Mouse (Mus musculus): Measurements from ENCODE around the gene Lats2. TPM values are rescaled to one million over a fixed set of nuclear protein-coding genes. Genes with fewer than 3 reads are reported as not detected.

The Lats2 gene
- polyA plus RNA-seq, 1 experiment from 2014 or later, result 5.5 TPM

DNA sequence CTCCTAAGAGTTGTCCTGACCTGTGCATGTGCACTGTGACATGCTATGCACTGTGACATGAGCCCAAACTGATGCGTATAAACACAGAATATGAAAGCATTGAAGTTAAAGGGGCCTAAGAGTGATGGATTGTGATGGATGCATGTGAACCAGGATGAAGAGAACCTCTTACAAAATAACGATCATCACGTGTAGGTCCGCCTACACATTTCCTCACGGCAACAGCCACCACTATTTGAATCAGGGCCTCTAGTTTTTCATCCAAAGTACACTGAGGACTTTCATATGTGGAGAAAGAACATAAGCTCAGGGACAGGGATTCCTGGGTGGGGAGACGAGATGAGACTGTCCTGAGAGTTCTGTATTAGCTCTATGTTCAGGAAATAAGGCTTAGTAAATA, 47.1 kb downstream of the Lats2 start:
- Histone ChIP-seq H3K4me1 (replicated peaks) (peaks cover 66% of the 10 kb centered on the region), H3K27me3 (no peaks in the 10 kb centered on the region), H3K36me3 (replicated peaks) (0 out of 2 replicates have a peak, but pooled peaks cover 4% of the 10 kb centered on the region), H3K9ac (no peak overlapping the region), H3K4me3 (replicated peaks) (no peak overlapping the region), H3K27ac (replicated peaks) (0 out of 2 replicates have a peak overlapping the region, but pooled peaks have one; percentile 14), H3K4me2 (no peak overlapping the region), H3K9me3 (replicated peaks) (no peaks in the 10 kb centered on the region)
- ATAC-seq (ENCODE audit: insufficient read depth), result no peak
- WGBS (ENCODE audit: insufficient replicate concordance), result 79% methylated on average over 6 of the region's 6 CpGs

DNA sequence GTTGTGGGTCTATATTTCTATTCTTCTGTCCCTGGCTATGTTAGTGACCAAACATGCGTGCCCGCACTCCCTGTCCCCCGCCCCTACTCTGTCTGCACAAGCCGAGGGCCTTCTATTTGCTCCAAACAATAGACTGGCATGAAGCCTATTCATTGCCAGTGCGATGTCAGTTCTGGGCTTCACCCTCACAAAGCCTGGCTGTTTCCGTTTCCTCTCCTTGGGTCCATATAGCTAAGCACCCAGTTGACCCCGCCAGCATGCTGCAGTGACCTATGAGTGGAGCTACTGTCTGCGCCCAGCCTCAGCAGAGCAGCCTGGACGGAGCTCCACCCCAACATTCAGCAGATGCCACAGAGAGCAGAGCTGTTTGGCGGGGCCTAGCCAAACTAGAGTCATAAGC, 49.0 kb downstream of the Lats2 start:
- 71% methylated on average over 10 of the region's 10 CpGs for WGBS (ENCODE audit: insufficient replicate concordance)
- Histone ChIP-seq H3K36me3 (replicated peaks) (peaks cover 4% of the 10 kb centered on the region; the same call in 1 of the 2 replicates), H3K4me1 (replicated peaks) (peaks cover 62% of the 10 kb centered on the region), H3K9me3 (replicated peaks) (no peaks in the 10 kb centered on the region), H3K4me2 (no peak overlapping the region), H3K27ac (replicated peaks) (no peak overlapping the region), H3K27me3 (no peaks in the 10 kb centered on the region), H3K9ac (no peak overlapping the region), H3K4me3 (replicated peaks) (no peak overlapping the region)
- no peak for ATAC-seq (ENCODE audit: insufficient read depth)

- no peaks in the 10 kb centered on the region for H3K9me3 ChIP-seq (replicated peaks)
- peaks cover 4% of the 10 kb centered on the region; the same call in 1 of the 2 replicates for H3K36me3 ChIP-seq (replicated peaks)
- H3K4me2 ChIP-seq, result no peak overlapping the region
- H3K9ac ChIP-seq, result no peak overlapping the region
- H3K27me3 ChIP-seq, result no peaks in the 10 kb centered on the region
- H3K27ac ChIP-seq (replicated peaks), result no peak overlapping the region
- 77% methylated on average over 7 of the region's 7 CpGs for WGBS (ENCODE audit: insufficient replicate concordance)
- H3K4me3 ChIP-seq (replicated peaks), result no peak overlapping the region
- peaks cover 59% of the 10 kb centered on the region for H3K4me1 ChIP-seq (replicated peaks)
- ATAC-seq (ENCODE audit: insufficient read depth), result no peak
Observed at GRCm38 (mm10) chr14:57708580-57708979, 49.6 kb downstream of the Lats2 start.

GRCm38 (mm10) chr14:57707100-57707893, 50.9 kb downstream of the Lats2 start:
- 0 out of 2 replicates have a peak overlapping the region, but pooled peaks have one; percentile 5 for H3K27ac ChIP-seq (replicated peaks)
- H3K27me3 ChIP-seq, result no peaks in the 10 kb centered on the region
- peaks cover 4% of the 10 kb centered on the region; the same call in 1 of the 2 replicates for H3K36me3 ChIP-seq (replicated peaks)
- no peak for ATAC-seq (ENCODE audit: insufficient read depth)
- H3K9ac ChIP-seq, result no peak overlapping the region
- peaks cover 47% of the 10 kb centered on the region for H3K4me1 ChIP-seq (replicated peaks)
- H3K4me2 ChIP-seq, result no peak overlapping the region
- WGBS (ENCODE audit: insufficient replicate concordance), result 62% methylated on average over 18 of the region's 18 CpGs
- H3K9me3 ChIP-seq (replicated peaks), result no peaks in the 10 kb centered on the region
- H3K4me3 ChIP-seq (replicated peaks), result no peak overlapping the region

DNA sequence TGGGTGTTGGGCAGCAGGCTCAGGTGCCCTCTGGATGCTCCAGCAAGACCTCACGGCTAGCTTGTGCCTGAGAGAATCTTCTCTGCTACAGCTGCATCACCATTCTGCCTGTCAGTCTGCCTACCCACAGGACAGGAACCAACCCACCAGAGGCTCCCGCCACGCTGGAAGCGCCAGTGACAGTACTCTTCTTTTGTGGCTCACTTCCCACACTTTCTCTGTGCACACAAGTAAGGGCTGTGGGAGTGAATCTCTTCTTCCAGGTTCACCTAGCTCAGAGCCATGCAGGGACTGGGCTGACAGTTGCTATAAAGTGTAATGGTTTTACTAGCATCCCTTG, 51.5 kb downstream of the Lats2 start:
- no peak overlapping the region for H3K27ac ChIP-seq (replicated peaks)
- no peaks in the 10 kb centered on the region for H3K9me3 ChIP-seq (replicated peaks)
- H3K27me3 ChIP-seq, result no peaks in the 10 kb centered on the region
- peaks cover 46% of the 10 kb centered on the region for H3K4me1 ChIP-seq (replicated peaks)
- ATAC-seq (ENCODE audit: insufficient read depth), result no peak
- no peak overlapping the region for H3K9ac ChIP-seq
- H3K4me3 ChIP-seq (replicated peaks), result no peak overlapping the region
- WGBS (ENCODE audit: insufficient replicate concordance), result 67% methylated on average over 4 of the region's 4 CpGs
- H3K4me2 ChIP-seq, result no peak overlapping the region
- H3K36me3 ChIP-seq (replicated peaks), result peaks cover 4% of the 10 kb centered on the region; the same call in 1 of the 2 replicates

GRCm38 (mm10) chr14:57705759-57706158, 52.4 kb downstream of the Lats2 start:
- WGBS (ENCODE audit: insufficient replicate concordance), result 79% methylated on average over 4 of the region's 4 CpGs
- Histone ChIP-seq H3K9me3 (replicated peaks) (no peaks in the 10 kb centered on the region), H3K36me3 (replicated peaks) (peaks cover 4% of the 10 kb centered on the region; the same call in 1 of the 2 replicates), H3K27ac (replicated peaks) (no peak overlapping the region), H3K4me3 (replicated peaks) (no peak overlapping the region), H3K27me3 (no peaks in the 10 kb centered on the region), H3K4me1 (replicated peaks) (peaks cover 41% of the 10 kb centered on the region), H3K9ac (no peak overlapping the region), H3K4me2 (no peak overlapping the region)
- ATAC-seq (ENCODE audit: insufficient read depth), result no peak

- no peak for ATAC-seq (ENCODE audit: insufficient read depth)
- H3K36me3 ChIP-seq (replicated peaks), result peaks cover 8% of the 10 kb centered on the region; the same call in 1 of the 2 replicates
Observed at GRCm38 (mm10) chr14:57705075-57705474, 53.1 kb downstream of the Lats2 start.

DNA sequence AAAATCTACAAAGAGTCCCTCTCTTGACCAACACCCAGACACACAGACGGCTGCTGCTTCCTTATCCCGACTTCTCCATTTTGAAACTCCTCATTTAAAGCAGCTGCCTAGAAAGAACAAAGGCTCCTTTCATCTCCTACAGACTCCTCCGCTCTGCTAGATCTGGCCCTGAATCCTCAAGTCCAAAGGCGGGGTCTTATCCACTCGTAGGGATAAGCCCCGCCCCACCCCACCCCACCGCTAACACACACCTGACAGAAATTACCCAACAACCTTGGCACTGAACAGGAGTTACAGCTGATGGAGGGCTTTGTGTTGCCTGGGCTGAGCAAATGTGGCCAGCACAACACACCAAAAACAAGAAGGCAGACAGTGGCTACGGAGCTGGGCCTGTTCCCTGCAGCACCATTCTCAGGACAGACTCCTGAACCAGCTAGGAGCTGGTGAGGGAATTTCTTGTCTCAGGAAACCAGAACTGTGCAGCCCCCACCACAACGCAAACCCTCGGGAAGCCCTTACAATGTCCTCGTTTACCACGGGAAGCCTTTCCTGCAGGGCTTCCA, 56.2 kb downstream of the Lats2 start:
- Histone ChIP-seq H3K27me3 (no peaks in the 10 kb centered on the region), H3K9ac (no peak overlapping the region), H3K4me2 (no peak overlapping the region), H3K36me3 (replicated peaks) (peaks cover 26% of the 10 kb centered on the region), H3K4me1 (replicated peaks) (peaks cover 12% of the 10 kb centered on the region), H3K4me3 (replicated peaks) (no peak overlapping the region), H3K9me3 (replicated peaks) (no peaks in the 10 kb centered on the region), H3K27ac (replicated peaks) (no peak overlapping the region)
- ATAC-seq (ENCODE audit: insufficient read depth), result no peak
- 63% methylated on average over 12 of the region's 12 CpGs for WGBS (ENCODE audit: insufficient replicate concordance)

More at GRCm38 (mm10) chr14:57705075-57705474, 53.1 kb downstream of the Lats2 start:
- H3K9me3 ChIP-seq (replicated peaks), result no peaks in the 10 kb centered on the region
- H3K27ac ChIP-seq (replicated peaks), result no peak overlapping the region
- peaks cover 34% of the 10 kb centered on the region for H3K4me1 ChIP-seq (replicated peaks)
- H3K9ac ChIP-seq, result no peak overlapping the region
- no peaks in the 10 kb centered on the region for H3K27me3 ChIP-seq
- H3K4me3 ChIP-seq (replicated peaks), result no peak overlapping the region
- H3K4me2 ChIP-seq, result no peak overlapping the region
- WGBS (ENCODE audit: insufficient replicate concordance), result 75% methylated on average over 4 of the region's 4 CpGs

GRCm38 (mm10) chr14:57699461-57699970, 58.7 kb downstream of the Lats2 start:
- H3K9me3 ChIP-seq (replicated peaks), result no peaks in the 10 kb centered on the region
- H3K4me2 ChIP-seq, result no peak overlapping the region
- peaks cover 8% of the 10 kb centered on the region; the same call in 1 of the 2 replicates for H3K4me1 ChIP-seq (replicated peaks)
- no peak for ATAC-seq (ENCODE audit: insufficient read depth)
- WGBS (ENCODE audit: insufficient replicate concordance), result 92% methylated on average over 33 of the region's 33 CpGs
- peaks cover 44% of the 10 kb centered on the region for H3K36me3 ChIP-seq (replicated peaks)
- no peak overlapping the region for H3K27ac ChIP-seq (replicated peaks)
- H3K4me3 ChIP-seq (replicated peaks), result no peak overlapping the region
- no peaks in the 10 kb centered on the region for H3K27me3 ChIP-seq
- H3K9ac ChIP-seq, result no peak overlapping the region

DNA sequence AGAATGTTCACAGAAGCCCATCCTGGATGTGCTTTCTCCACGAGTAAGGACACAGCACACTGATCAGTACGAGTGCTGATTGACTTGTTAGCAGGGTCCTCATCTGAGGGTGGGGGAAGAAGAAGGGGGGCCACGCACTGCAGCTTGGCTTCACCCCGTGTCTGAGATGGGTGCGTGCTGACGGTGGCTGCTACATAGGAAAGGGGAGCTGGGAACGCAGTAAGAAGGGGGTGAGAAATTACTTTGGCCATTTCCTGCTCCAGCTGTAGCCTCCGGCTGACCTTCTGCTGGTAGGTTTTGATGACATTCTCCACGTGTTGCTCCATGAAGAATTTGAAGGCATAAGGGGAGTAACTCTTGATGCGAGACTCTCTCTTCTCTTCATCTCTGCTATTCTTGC, 59.2 kb downstream of the Lats2 start:
- H3K4me3 ChIP-seq (replicated peaks), result no peak overlapping the region
- peaks cover 8% of the 10 kb centered on the region; the same call in 1 of the 2 replicates for H3K4me1 ChIP-seq (replicated peaks)
- no peaks in the 10 kb centered on the region for H3K27me3 ChIP-seq
- no peak for ATAC-seq (ENCODE audit: insufficient read depth)
- WGBS (ENCODE audit: insufficient replicate concordance), result 80% methylated on average over 10 of the region's 10 CpGs
- H3K36me3 ChIP-seq (replicated peaks), result peaks cover 49% of the 10 kb centered on the region
- H3K27ac ChIP-seq (replicated peaks), result no peak overlapping the region
- no peak overlapping the region for H3K4me2 ChIP-seq
- no peak overlapping the region for H3K9ac ChIP-seq
- H3K9me3 ChIP-seq (replicated peaks), result no peaks in the 10 kb centered on the region

GRCm38 (mm10) chr14:57696066-57696465, 62.1 kb downstream of the Lats2 start:
- no peak overlapping the region for H3K27ac ChIP-seq (replicated peaks)
- H3K36me3 ChIP-seq (replicated peaks), result peaks cover 66% of the 10 kb centered on the region
- WGBS (ENCODE audit: insufficient replicate concordance), result 89% methylated on average over 15 of the region's 15 CpGs
- peaks cover 21% of the 10 kb centered on the region for H3K4me1 ChIP-seq (replicated peaks)
- ATAC-seq (ENCODE audit: insufficient read depth), result no peak
- no peak overlapping the region for H3K9ac ChIP-seq
- no peaks in the 10 kb centered on the region for H3K9me3 ChIP-seq (replicated peaks)
- H3K4me2 ChIP-seq, result no peak overlapping the region
- no peak overlapping the region for H3K4me3 ChIP-seq (replicated peaks)
- H3K27me3 ChIP-seq, result no peaks in the 10 kb centered on the region

Measured in liver, embryonic 15.5 days (tissue).